Mouse (Mus musculus) heart, embryonic 16.5 days (tissue): ENCODE measurements around the gene Olfr17. TPM values are rescaled to one million over a fixed set of nuclear protein-coding genes. Genes with fewer than 3 reads are reported as not detected.

Experiments
- polyA plus RNA-seq: library from polyadenylated mRNA; unstranded; fragments of >200 nt; fragmentation: Nextera tagmentation; extraction: Ambion mirVana; gene quantifications from 2 replicates; pipeline ENCODE4 v1.2.1, GENCODE M21; 2015

The Olfr17 gene
- polyA plus RNA-seq, 1 experiment from 2014 or later: not detected

Other genes with a start within 250 kb of the Olfr17 start
- gene Olfr703, start 249.9 kb upstream of the Olfr17 start, polyA plus RNA-seq: not detected in 2 replicates
- not detected in 2 replicates for gene Olfr704, start 230.0 kb upstream of the Olfr17 start, polyA plus RNA-seq
- not detected in 2 replicates for gene Olfr705, start 216.3 kb upstream of the Olfr17 start, polyA plus RNA-seq
- gene Olfr706, start 205.1 kb upstream of the Olfr17 start, polyA plus RNA-seq: not detected in 2 replicates
- gene Olfr707, start 192.0 kb upstream of the Olfr17 start, polyA plus RNA-seq: not detected in 2 replicates
- not detected in 2 replicates for gene Olfr1532-ps1, start 185.2 kb upstream of the Olfr17 start, polyA plus RNA-seq
- gene Olfr709-ps1, start 161.0 kb upstream of the Olfr17 start, polyA plus RNA-seq: not detected in 2 replicates
- not detected in 2 replicates for gene Olfr710, start 144.9 kb upstream of the Olfr17 start, polyA plus RNA-seq
- gene Olfr6, start 129.3 kb upstream of the Olfr17 start, polyA plus RNA-seq: not detected in 2 replicates
- not detected in 2 replicates for gene Olfr711, start 117.8 kb upstream of the Olfr17 start, polyA plus RNA-seq
- gene Olfr2, start 87.1 kb upstream of the Olfr17 start, polyA plus RNA-seq: not detected in 2 replicates
- not detected in 2 replicates for gene Olfr713, start 62.0 kb upstream of the Olfr17 start, polyA plus RNA-seq
- not detected in 2 replicates for gene Olfr714, start 22.2 kb upstream of the Olfr17 start, polyA plus RNA-seq
- gene Olfr715b, start 17.1 kb downstream of the Olfr17 start, polyA plus RNA-seq: not detected in 2 replicates
- gene Olfr715, start 37.9 kb downstream of the Olfr17 start, polyA plus RNA-seq: not detected in 2 replicates
- not detected in 2 replicates for gene Olfr716, start 45.1 kb downstream of the Olfr17 start, polyA plus RNA-seq
- gene Nlrp14, start 73.8 kb downstream of the Olfr17 start, polyA plus RNA-seq: not detected in 2 replicates
- gene Rbmxl2, start 116.2 kb downstream of the Olfr17 start, polyA plus RNA-seq: not detected in 2 replicates